Mouse (Mus musculus): ENCODE measurements around the gene Srpk2. TPM values are rescaled to one million over a fixed set of nuclear protein-coding genes. Genes with fewer than 3 reads are reported as not detected.
"Not testable (repeated sequence)": the region's sequence is repeated elsewhere in the genome, so short reads cannot be mapped to it uniquely, and the experiment has no call there.

The Srpk2 gene
- polyA plus RNA-seq, 2 experiments from 2014 or later, result 74.3 to 80.2 TPM

- ATAC-seq, result peak; percentile 97
Observed at GRCm38 (mm10) chr5:23604036-23604705, 80.2 kb downstream of the Srpk2 start.

GRCm38 (mm10) chr5:23599750-23600537 is 84.5 kb downstream of the Srpk2 start:
- ATAC-seq, result no peak

GRCm38 (mm10) chr5:23599171-23599570 is 85.2 kb downstream of the Srpk2 start:
- no peak for ATAC-seq

- no peak for ATAC-seq
Observed at GRCm38 (mm10) chr5:23598491-23598890, 85.9 kb downstream of the Srpk2 start.

GRCm38 (mm10) chr5:23597999-23598398 is 86.4 kb downstream of the Srpk2 start:
- ATAC-seq, result no peak

- no peak for ATAC-seq
Observed at GRCm38 (mm10) chr5:23597260-23597864, 87.1 kb downstream of the Srpk2 start.

- no peak for ATAC-seq
Observed at GRCm38 (mm10) chr5:23596326-23596965, 88.0 kb downstream of the Srpk2 start.

- ATAC-seq, result not testable (repeated sequence)
Observed at GRCm38 (mm10) chr5:23590298-23590697, 94.1 kb downstream of the Srpk2 start.

GRCm38 (mm10) chr5:23587614-23588013 is 96.8 kb downstream of the Srpk2 start:
- ATAC-seq, result no peak

- no peak for ATAC-seq
Observed at GRCm38 (mm10) chr5:23586531-23587453, 97.6 kb downstream of the Srpk2 start.

GRCm38 (mm10) chr5:23581484-23582060 is 102.8 kb downstream of the Srpk2 start:
- no peak for ATAC-seq

- no peak for ATAC-seq
Observed at GRCm38 (mm10) chr5:23579120-23579880, 105.1 kb downstream of the Srpk2 start.

GRCm38 (mm10) chr5:23578322-23578957 is 106.0 kb downstream of the Srpk2 start:
- ATAC-seq, result no peak

- no peak for ATAC-seq
Observed at GRCm38 (mm10) chr5:23577847-23578246, 106.6 kb downstream of the Srpk2 start.

GRCm38 (mm10) chr5:23576336-23577094 is 107.9 kb downstream of the Srpk2 start:
- no peak for ATAC-seq

- no peak for ATAC-seq
Observed at GRCm38 (mm10) chr5:23573942-23574341, 110.5 kb downstream of the Srpk2 start.

- ATAC-seq, result no peak
Observed at GRCm38 (mm10) chr5:23568188-23568587, 116.2 kb downstream of the Srpk2 start.

- ATAC-seq, result no peak
Observed at GRCm38 (mm10) chr5:23566382-23566781, 118.0 kb downstream of the Srpk2 start.

- no peak for ATAC-seq
Observed at GRCm38 (mm10) chr5:23562278-23563060, 121.9 kb downstream of the Srpk2 start.

Measured in activated CD4-positive, CD25-positive, alpha-beta regulatory T cell, adult 4 months (primary cell).